Mouse (Mus musculus) sigmoid colon, adult 10 weeks (tissue): Measurements from ENCODE around the gene Cep112. TPM values are rescaled to one million over a fixed set of nuclear protein-coding genes. Genes with fewer than 3 reads are reported as not detected.

ENCODE experiments used
- polyA plus RNA-seq: library from polyadenylated mRNA; stranded (reverse); fragments of 350-450 nt; fragmentation: Illumina TruSeq; extraction: RNeasy Lipid Tissue Mini Kit (QIAGEN cat#74804); gene quantifications from one replicate; pipeline ENCODE4 v1.2.3, GENCODE M21; 2014; ENCODE audit warnings: low read depth, low replicate concordance

Cep112 gene
- 2.8 TPM for polyA plus RNA-seq

DNA sequence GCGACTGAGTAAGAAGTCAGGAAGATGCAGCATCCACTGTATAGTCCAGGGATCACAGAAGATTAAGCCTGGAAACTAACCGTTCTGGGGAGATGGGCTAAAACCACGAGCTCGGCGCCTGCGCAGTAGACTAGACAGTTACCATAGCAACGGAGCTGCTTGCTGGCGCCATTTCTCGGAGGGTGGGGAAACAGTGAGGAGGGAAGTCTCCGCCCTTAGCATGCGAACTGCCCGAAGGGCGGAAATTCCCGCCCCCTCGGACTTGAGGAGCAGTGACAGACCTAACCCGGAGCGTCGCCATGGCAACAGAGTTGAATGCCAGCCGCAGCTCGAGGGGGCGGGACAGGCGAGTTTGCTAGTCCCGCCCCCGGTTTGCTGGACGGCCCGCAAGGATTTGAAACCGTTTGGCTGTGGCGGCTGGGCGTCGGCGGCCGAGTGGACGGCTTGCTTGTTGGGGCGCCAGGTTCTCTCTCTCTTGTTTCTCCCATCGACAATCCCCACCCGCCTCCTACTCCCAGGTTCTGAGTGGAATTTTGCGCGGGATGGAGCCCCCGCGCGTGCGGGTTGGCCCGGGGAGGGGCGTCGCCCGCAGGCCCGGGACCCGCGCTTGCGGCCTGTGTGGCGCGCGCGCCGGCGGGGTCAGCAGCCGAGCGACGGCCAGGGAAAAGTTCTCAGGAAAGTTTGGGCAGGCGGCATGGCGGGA, at the start of gene Cep112:
Gene Cep112, plus strand, starts transcription at position 304 of the 703 bp plus-strand sequence.

Other genes starting within 250 kb of the Cep112 start
- gene Apoh, start 81.8 kb upstream of the Cep112 start, polyA plus RNA-seq, result not detected
- 169 TPM for gene Prkca, start 81.3 kb upstream of the Cep112 start, polyA plus RNA-seq